Mouse (Mus musculus) bone marrow, adult 2 months (tissue): ENCODE data around the gene Fxyd3.

Experiments used
- CTCF ChIP-seq: fragments of 200-500 bp; IDR thresholded peaks from 2 replicates; pipeline ENCODE4 v1.5.1; 2011; ENCODE audit warnings: low read length, control low read depth; ENCODE audit not compliant: control insufficient read depth, insufficient read depth
- POLR2A ChIP-seq: fragments of 200-500 bp; IDR thresholded peaks from 2 replicates; pipeline ENCODE4 v1.6.1; 2011; ENCODE audit warnings: low read depth, mild to moderate bottlenecking, control low read depth, low read length, borderline replicate concordance; ENCODE audit not compliant: control insufficient read depth

DNA sequence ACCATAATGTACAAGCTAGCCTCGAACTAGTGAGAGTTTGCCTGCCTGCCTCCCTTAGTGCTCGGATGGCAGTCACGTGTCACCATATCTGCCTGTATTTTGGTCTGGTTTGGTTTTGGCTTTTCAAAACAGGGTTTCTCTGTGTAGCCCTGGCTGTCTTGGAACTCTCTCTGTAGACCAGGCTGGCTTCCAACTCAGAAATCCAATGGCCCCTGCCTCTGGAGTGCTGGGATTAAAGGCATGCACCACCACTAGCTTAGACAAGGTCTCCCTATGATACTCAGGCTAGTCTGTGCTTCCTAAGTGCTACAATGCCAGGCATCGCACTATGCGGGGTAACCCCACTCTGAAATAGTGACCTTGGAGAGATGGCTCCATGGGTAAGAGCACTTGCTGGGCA, 33.3 kb upstream of the Fxyd3 start:
- TF ChIP-seq POLR2A (no peak), CTCF (no peak)
